Mouse (Mus musculus): Measurements from ENCODE around the gene Gba.

GRCm38 (mm10) chr3:89242331-89242895 is 39.7 kb downstream of the Gba start:
- no peak for TF ChIP-seq CTCF (IDR thresholded peaks at IDR 0.05; ENCODE audit: control insufficient read depth, insufficient read depth, insufficient read length)
- TF ChIP-seq MYOD1 (IDR thresholded peaks at IDR 0.05; ENCODE audit: control insufficient read depth, insufficient read length, low read depth) = no peak
- no peak for TF ChIP-seq USF1 (IDR thresholded peaks at IDR 0.05; ENCODE audit: low read depth)
- TF ChIP-seq MAX (IDR thresholded peaks at IDR 0.05) = no peak
- no peak for TF ChIP-seq MYOG (IDR thresholded peaks at IDR 0.05; ENCODE audit: control insufficient read depth, extremely low read depth, insufficient read length)
- TF ChIP-seq CEBPB (IDR thresholded peaks at IDR 0.05; ENCODE audit: low read depth) = no peak
- TF ChIP-seq FOSL1 (IDR thresholded peaks at IDR 0.05; ENCODE audit: insufficient read depth, low read length, poor library complexity, severe bottlenecking) = no peak
